Mouse (Mus musculus): ENCODE data around the gene Snrpa. TPM values are rescaled to one million over a fixed set of nuclear protein-coding genes. Genes with fewer than 3 reads are reported as not detected.

The Snrpa gene
- polyA plus RNA-seq, 1 experiment: 128 TPM

DNA sequence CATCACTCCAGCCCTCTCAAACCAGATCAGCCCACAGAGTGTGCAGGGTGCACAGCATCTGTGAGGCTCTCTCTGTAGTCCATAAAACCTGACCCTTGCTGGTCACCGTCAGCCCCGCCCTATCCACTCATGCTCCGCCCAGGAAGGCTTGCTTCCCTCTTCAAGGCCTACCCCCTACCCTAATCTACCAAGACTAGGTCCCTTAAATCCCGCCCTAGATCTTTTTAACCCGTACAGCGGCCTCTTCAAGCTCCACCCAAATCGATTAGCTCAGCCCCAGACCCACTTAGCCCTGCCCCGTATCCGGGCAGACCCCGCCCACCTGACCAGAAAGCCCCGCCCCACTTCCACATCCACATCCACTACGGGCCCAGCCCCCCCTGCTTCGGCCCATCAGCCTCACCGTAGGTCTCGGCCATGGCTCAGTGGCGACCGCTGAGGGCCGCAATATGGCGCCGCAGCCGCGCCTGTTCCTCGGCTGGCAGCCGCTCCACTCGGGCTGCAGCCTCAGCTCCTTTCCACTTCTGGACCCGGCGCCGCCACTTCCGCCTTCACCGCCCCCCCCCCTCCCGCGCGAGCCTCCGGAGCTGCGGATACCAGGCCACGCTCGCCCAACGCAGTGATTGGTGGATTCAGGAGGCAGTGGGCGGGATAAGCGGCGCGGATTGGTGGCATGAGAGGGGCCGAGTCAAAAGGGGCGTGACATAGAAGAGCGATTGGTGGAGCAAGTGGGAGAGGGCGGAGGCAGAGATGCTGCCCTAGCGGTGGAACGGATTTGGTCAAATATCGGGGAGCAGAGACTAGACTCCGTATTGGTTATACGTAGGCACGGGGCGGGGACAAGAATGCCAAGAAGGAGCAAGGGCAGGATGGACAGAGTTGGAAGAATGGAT is 17.5 kb downstream of the Snrpa start, which contains the start of gene Rab4b:
Gene Rab4b (minus strand): TSS at position 573 of the 893 bp plus-strand sequence.
- Histone ChIP-seq H3K27ac (ENCODE audit: control insufficient read depth, insufficient read depth, low read depth, low read length) (peak within 1 kb of the TSS; percentile 78), H3K4me1 (ENCODE audit: control insufficient read depth, insufficient read depth, low read length) (peaks cover 10% of the 10 kb centered on the region), H3K36me3 (ENCODE audit: control insufficient read depth, insufficient read depth, low read length) (no peaks in the 10 kb centered on the region), H3K27me3 (ENCODE audit: control insufficient read depth, insufficient read depth, low read length) (no peaks in the 10 kb centered on the region), H3K4me3 (ENCODE audit: control insufficient read depth, low read depth, low read length) (peak within 1 kb of the TSS; percentile 93)
- TF ChIP-seq CTCF (IDR thresholded peaks at IDR 0.05; ENCODE audit: control insufficient read depth, insufficient read depth, insufficient replicate concordance, low read depth, low read length): peak; percentile 42; the same call in 1 of the 2 replicates
- peak; percentile 40 for TF ChIP-seq POLR2A (IDR thresholded peaks at IDR 0.05; ENCODE audit: control insufficient read depth, low read depth, low read length)

DNA sequence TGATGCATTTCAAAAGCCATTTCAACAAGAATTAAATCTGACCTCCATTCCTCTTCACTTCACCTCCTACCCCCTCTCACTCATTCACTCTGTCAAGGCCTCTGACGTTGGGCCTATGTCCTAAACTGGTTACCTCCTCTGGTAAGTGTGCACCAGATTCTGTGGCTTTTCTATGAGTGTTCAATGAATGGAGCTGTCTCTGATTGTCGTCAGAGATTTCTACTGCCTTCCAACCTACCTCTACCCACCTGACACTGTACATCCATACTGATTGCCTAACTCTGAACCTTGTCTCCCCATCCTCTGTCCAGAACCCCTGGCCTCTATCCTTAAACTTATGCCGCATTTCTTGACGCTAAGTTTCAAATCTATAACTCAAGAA is 18.1 kb downstream of the Snrpa start:
- H3K27ac ChIP-seq (ENCODE audit: control insufficient read depth, insufficient read depth, low read depth, low read length): peak overlapping the region; percentile 54
- H3K4me3 ChIP-seq (ENCODE audit: control insufficient read depth, low read depth, low read length): peak overlapping the region; percentile 93
- peaks cover 10% of the 10 kb centered on the region for H3K4me1 ChIP-seq (ENCODE audit: control insufficient read depth, insufficient read depth, low read length)
- no peaks in the 10 kb centered on the region for H3K36me3 ChIP-seq (ENCODE audit: control insufficient read depth, insufficient read depth, low read length)
- H3K27me3 ChIP-seq (ENCODE audit: control insufficient read depth, insufficient read depth, low read length): no peaks in the 10 kb centered on the region
- no peak for TF ChIP-seq CTCF (IDR thresholded peaks at IDR 0.05; ENCODE audit: control insufficient read depth, insufficient read depth, insufficient replicate concordance, low read depth, low read length)
- no peak for TF ChIP-seq POLR2A (IDR thresholded peaks at IDR 0.05; ENCODE audit: control insufficient read depth, low read depth, low read length)

DNA sequence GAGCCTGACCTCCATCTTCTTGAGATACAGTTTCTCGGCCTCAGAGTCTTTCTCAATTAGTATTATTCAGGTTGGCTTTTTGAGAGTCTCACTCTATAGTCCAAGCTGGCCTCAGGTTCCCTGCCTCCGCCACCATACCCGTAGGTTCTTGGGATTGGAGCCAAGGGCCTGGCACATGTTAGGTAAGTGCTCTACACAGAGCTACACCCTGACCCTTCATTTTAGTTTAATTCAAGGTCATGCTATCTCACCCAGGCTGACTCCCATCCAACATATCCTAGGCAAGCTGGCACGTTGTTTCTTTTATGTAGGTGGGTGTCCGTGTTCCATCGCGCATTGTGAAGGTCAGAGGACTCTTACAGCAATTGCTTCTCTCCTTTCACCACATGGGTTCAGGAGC is 21.2 kb downstream of the Snrpa start:
- Histone ChIP-seq H3K36me3 (ENCODE audit: control insufficient read depth, insufficient read depth, low read length) (no peaks in the 10 kb centered on the region), H3K27ac (ENCODE audit: control insufficient read depth, insufficient read depth, low read depth, low read length) (peak overlapping the region; percentile 42), H3K4me1 (ENCODE audit: control insufficient read depth, insufficient read depth, low read length) (peaks cover 6% of the 10 kb centered on the region), H3K27me3 (ENCODE audit: control insufficient read depth, insufficient read depth, low read length) (no peaks in the 10 kb centered on the region), H3K4me3 (ENCODE audit: control insufficient read depth, low read depth, low read length) (no peak overlapping the region)
- TF ChIP-seq POLR2A (IDR thresholded peaks at IDR 0.05; ENCODE audit: control insufficient read depth, low read depth, low read length) (no peak), CTCF (IDR thresholded peaks at IDR 0.05; ENCODE audit: control insufficient read depth, insufficient read depth, insufficient replicate concordance, low read depth, low read length) (no peak)

DNA sequence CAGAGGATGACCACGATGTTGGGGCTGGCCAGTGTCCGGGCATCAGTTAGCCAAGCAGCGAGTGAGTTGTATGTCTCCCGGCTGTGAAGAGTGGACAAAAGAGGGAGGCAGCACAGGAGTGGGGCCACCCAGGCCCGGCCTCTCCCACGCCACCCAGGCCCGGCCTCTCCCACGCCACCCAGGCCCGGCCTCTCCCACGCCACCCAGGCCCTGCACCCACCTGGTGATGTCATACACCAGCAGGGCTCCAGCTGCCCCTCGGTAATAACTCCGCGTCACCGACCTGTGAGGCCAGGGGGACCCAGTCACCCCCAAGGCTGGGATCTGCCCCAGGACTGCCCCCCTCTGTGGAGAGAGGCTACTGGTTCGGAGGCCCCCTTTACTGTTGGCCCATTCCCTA is 21.6 kb downstream of the Snrpa start:
- H3K4me3 ChIP-seq (ENCODE audit: control insufficient read depth, low read depth, low read length): peak overlapping the region; percentile 37
- no peaks in the 10 kb centered on the region for H3K27me3 ChIP-seq (ENCODE audit: control insufficient read depth, insufficient read depth, low read length)
- H3K4me1 ChIP-seq (ENCODE audit: control insufficient read depth, insufficient read depth, low read length): peaks cover 6% of the 10 kb centered on the region
- H3K36me3 ChIP-seq (ENCODE audit: control insufficient read depth, insufficient read depth, low read length): no peaks in the 10 kb centered on the region
- TF ChIP-seq CTCF (IDR thresholded peaks at IDR 0.05; ENCODE audit: control insufficient read depth, insufficient read depth, insufficient replicate concordance, low read depth, low read length) (no peak), POLR2A (IDR thresholded peaks at IDR 0.05; ENCODE audit: control insufficient read depth, low read depth, low read length) (no peak)
- H3K27ac ChIP-seq (ENCODE audit: control insufficient read depth, insufficient read depth, low read depth, low read length): peak overlapping the region; percentile 67

DNA sequence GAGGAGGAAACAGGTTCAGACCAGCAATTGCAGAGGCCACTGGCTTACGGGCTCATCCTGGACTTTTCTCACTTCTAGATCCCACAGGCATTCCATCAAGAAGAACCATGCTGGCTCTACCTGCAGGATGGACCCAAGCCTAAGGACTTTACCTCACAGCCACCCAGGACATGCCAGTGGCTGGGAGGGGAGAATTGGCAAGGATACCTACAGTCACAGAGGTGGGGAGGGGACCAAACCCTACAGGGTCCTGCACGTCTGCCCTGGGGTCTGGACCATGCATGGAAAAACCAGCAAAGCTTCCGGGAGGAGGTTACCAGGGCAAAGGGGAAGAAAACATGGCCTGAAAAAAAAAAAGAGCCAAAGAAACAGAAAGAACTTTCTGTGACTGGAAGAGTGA is 25.1 kb downstream of the Snrpa start:
- H3K36me3 ChIP-seq (ENCODE audit: control insufficient read depth, insufficient read depth, low read length): no peaks in the 10 kb centered on the region
- H3K4me3 ChIP-seq (ENCODE audit: control insufficient read depth, low read depth, low read length): no peak overlapping the region
- H3K27ac ChIP-seq (ENCODE audit: control insufficient read depth, insufficient read depth, low read depth, low read length): no peak overlapping the region
- no peaks in the 10 kb centered on the region for H3K27me3 ChIP-seq (ENCODE audit: control insufficient read depth, insufficient read depth, low read length)
- H3K4me1 ChIP-seq (ENCODE audit: control insufficient read depth, insufficient read depth, low read length): peaks cover 12% of the 10 kb centered on the region
- no peak for TF ChIP-seq CTCF (IDR thresholded peaks at IDR 0.05; ENCODE audit: control insufficient read depth, insufficient read depth, insufficient replicate concordance, low read depth, low read length)
- TF ChIP-seq POLR2A (IDR thresholded peaks at IDR 0.05; ENCODE audit: control insufficient read depth, low read depth, low read length): no peak

DNA sequence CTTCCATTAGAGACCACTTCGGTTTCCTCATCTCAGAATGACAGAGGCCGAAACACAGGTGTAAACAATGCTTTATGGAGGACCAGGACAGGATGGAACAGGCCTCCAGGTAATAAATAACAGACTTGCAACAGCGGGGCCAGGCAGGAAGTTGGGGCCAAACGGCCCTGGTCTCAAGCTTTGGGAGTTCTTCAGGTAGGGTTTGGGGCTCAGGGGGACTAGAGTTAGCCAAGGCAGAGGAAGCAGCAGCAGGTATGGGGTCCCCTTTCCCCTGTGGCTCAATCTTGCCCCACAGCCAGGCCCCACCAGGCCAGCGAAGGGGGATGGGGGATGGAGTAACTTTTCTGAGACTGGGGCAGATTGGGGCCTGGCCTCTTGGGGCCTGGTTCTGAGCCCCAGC is 27.7 kb downstream of the Snrpa start:
- H3K27ac ChIP-seq (ENCODE audit: control insufficient read depth, insufficient read depth, low read depth, low read length): no peak overlapping the region
- H3K4me3 ChIP-seq (ENCODE audit: control insufficient read depth, low read depth, low read length): no peak overlapping the region
- peaks cover 24% of the 10 kb centered on the region for H3K4me1 ChIP-seq (ENCODE audit: control insufficient read depth, insufficient read depth, low read length)
- H3K36me3 ChIP-seq (ENCODE audit: control insufficient read depth, insufficient read depth, low read length): no peaks in the 10 kb centered on the region
- H3K27me3 ChIP-seq (ENCODE audit: control insufficient read depth, insufficient read depth, low read length): no peaks in the 10 kb centered on the region
- no peak for TF ChIP-seq POLR2A (IDR thresholded peaks at IDR 0.05; ENCODE audit: control insufficient read depth, low read depth, low read length)
- no peak for TF ChIP-seq CTCF (IDR thresholded peaks at IDR 0.05; ENCODE audit: control insufficient read depth, insufficient read depth, insufficient replicate concordance, low read depth, low read length)

DNA sequence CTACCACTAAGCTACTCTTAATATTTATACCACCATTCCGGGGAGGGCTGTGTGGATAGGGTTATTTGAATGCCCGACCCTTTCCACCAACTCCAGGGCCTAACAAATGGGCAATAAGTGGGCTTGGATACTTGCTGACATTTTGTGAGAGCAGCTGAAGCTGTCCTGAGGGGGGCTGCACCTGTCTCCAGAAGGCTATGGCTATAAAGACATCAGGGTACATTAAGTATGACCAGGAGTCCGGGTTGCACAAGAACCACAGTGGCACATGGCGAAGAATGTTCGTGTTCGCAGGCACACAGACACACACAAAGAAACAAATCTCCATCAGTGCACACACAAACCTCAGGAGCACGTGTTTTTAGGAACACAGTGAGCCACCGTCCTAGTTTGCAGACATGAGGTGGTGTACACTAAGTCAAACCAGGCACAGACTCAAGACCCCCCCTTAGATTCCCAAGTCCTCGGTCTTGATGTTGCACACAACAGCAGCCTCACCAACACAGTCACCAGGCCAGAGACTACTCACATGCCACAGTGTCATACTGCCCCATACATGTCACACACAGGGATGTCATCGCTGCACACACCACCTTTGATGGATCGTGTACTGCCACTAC is 28.5 kb downstream of the Snrpa start:
- TF ChIP-seq CTCF (IDR thresholded peaks at IDR 0.05; ENCODE audit: control insufficient read depth, insufficient read depth, insufficient replicate concordance, low read depth, low read length) (no peak), POLR2A (IDR thresholded peaks at IDR 0.05; ENCODE audit: control insufficient read depth, low read depth, low read length) (no peak)
- Histone ChIP-seq H3K4me1 (ENCODE audit: control insufficient read depth, insufficient read depth, low read length) (peaks cover 24% of the 10 kb centered on the region), H3K36me3 (ENCODE audit: control insufficient read depth, insufficient read depth, low read length) (no peaks in the 10 kb centered on the region), H3K27ac (ENCODE audit: control insufficient read depth, insufficient read depth, low read depth, low read length) (peak overlapping the region; percentile 91), H3K27me3 (ENCODE audit: control insufficient read depth, insufficient read depth, low read length) (no peaks in the 10 kb centered on the region), H3K4me3 (ENCODE audit: control insufficient read depth, low read depth, low read length) (no peak overlapping the region)
